Mouse (Mus musculus): ENCODE results near the gene Hoxa6. TPM values are rescaled to one million over a fixed set of nuclear protein-coding genes. Genes with fewer than 3 reads are reported as not detected.

Gene Hoxa6
- polyA plus RNA-seq, 1 experiment from 2014 or later, result not detected

GRCm38 (mm10) chr6:52247766-52248637 is 39.5 kb upstream of the Hoxa6 start:
- Histone ChIP-seq H3K4me3 (no peak overlapping the region), H3K27ac (no peak overlapping the region), H3K4me2 (replicated peaks) (no peak overlapping the region), H3K9me3 (no peaks in the 10 kb centered on the region), H3K27me3 (peaks cover 96% of the 10 kb centered on the region), H3K4me1 (0 out of 2 replicates have a peak, but pooled peaks cover 3% of the 10 kb centered on the region), H3K9ac (no peak overlapping the region), H3K36me3 (no peaks in the 10 kb centered on the region)
- ATAC-seq (ENCODE audit: insufficient number of reproducible peaks, insufficient read depth, low FRiP score, low TSS enrichment), result no peak
- 2% methylated on average over 23 of the region's 23 CpGs for WGBS

- no peak overlapping the region for H3K9ac ChIP-seq
- peaks cover 97% of the 10 kb centered on the region for H3K27me3 ChIP-seq
- H3K4me1 ChIP-seq, result 0 out of 2 replicates have a peak, but pooled peaks cover 3% of the 10 kb centered on the region
- ATAC-seq (ENCODE audit: insufficient number of reproducible peaks, insufficient read depth, low FRiP score, low TSS enrichment), result no peak
- WGBS, result 5% methylated on average over 3 of the region's 3 CpGs
- H3K9me3 ChIP-seq, result no peaks in the 10 kb centered on the region
- H3K27ac ChIP-seq, result no peak overlapping the region
- no peaks in the 10 kb centered on the region for H3K36me3 ChIP-seq
- no peak overlapping the region for H3K4me3 ChIP-seq
- H3K4me2 ChIP-seq (replicated peaks), result no peak overlapping the region
Measured at GRCm38 (mm10) chr6:52246916-52247315, 38.4 kb upstream of the Hoxa6 start.

GRCm38 (mm10) chr6:52246403-52246803 is 37.9 kb upstream of the Hoxa6 start:
- Histone ChIP-seq H3K9me3 (no peaks in the 10 kb centered on the region), H3K4me2 (replicated peaks) (no peak overlapping the region), H3K36me3 (no peaks in the 10 kb centered on the region), H3K4me3 (no peak overlapping the region), H3K27ac (no peak overlapping the region), H3K4me1 (0 out of 2 replicates have a peak, but pooled peaks cover 3% of the 10 kb centered on the region), H3K9ac (no peak overlapping the region), H3K27me3 (peaks cover 97% of the 10 kb centered on the region)
- ATAC-seq (ENCODE audit: insufficient number of reproducible peaks, insufficient read depth, low FRiP score, low TSS enrichment), result no peak
- 1% methylated on average over 26 of the region's 26 CpGs for whole genome bisulfite sequencing

GRCm38 (mm10) chr6:52245757-52246142 is 37.2 kb upstream of the Hoxa6 start, which contains the start of gene Hoxa11:
Hoxa11 (minus strand) TSS chr6:52245810.
- H3K9me3 ChIP-seq, result no peaks in the 10 kb centered on the region
- H3K36me3 ChIP-seq, result no peaks in the 10 kb centered on the region
- no peak within 1 kb of the TSS for H3K9ac ChIP-seq
- under 1% methylated on average over 20 of the region's 20 CpGs for whole genome bisulfite sequencing
- ATAC-seq (ENCODE audit: insufficient number of reproducible peaks, insufficient read depth, low FRiP score, low TSS enrichment), result no peak
- no peak within 1 kb of the TSS for H3K4me2 ChIP-seq (replicated peaks)
- no peak within 1 kb of the TSS for H3K4me3 ChIP-seq
- 0 out of 2 replicates have a peak, but pooled peaks cover 3% of the 10 kb centered on the region for H3K4me1 ChIP-seq
- peaks cover 97% of the 10 kb centered on the region for H3K27me3 ChIP-seq
- H3K27ac ChIP-seq, result no peak within 1 kb of the TSS

GRCm38 (mm10) chr6:52245040-52245756 is 36.7 kb upstream of the Hoxa6 start:
- Histone ChIP-seq H3K36me3 (no peaks in the 10 kb centered on the region), H3K27me3 (peaks cover 97% of the 10 kb centered on the region), H3K4me3 (no peak overlapping the region), H3K27ac (no peak overlapping the region), H3K9me3 (no peaks in the 10 kb centered on the region), H3K4me1 (0 out of 2 replicates have a peak, but pooled peaks cover 3% of the 10 kb centered on the region), H3K9ac (no peak overlapping the region), H3K4me2 (replicated peaks) (no peak overlapping the region)
- WGBS, result under 1% methylated on average over 71 of the region's 71 CpGs
- ATAC-seq (ENCODE audit: insufficient number of reproducible peaks, insufficient read depth, low FRiP score, low TSS enrichment), result no peak

GRCm38 (mm10) chr6:52244471-52245039 is 36.0 kb upstream of the Hoxa6 start:
- Histone ChIP-seq H3K4me3 (no peak overlapping the region), H3K9ac (no peak overlapping the region), H3K9me3 (no peaks in the 10 kb centered on the region), H3K4me2 (replicated peaks) (no peak overlapping the region), H3K27me3 (peaks cover 97% of the 10 kb centered on the region), H3K27ac (no peak overlapping the region), H3K36me3 (no peaks in the 10 kb centered on the region), H3K4me1 (0 out of 2 replicates have a peak, but pooled peaks cover 3% of the 10 kb centered on the region)
- WGBS, result under 1% methylated on average over 23 of the region's 23 CpGs
- no peak for ATAC-seq (ENCODE audit: insufficient number of reproducible peaks, insufficient read depth, low FRiP score, low TSS enrichment)

GRCm38 (mm10) chr6:52243681-52244121 is 35.2 kb upstream of the Hoxa6 start:
- no peak for ATAC-seq (ENCODE audit: insufficient number of reproducible peaks, insufficient read depth, low FRiP score, low TSS enrichment)
- H3K4me2 ChIP-seq (replicated peaks), result no peak overlapping the region
- no peaks in the 10 kb centered on the region for H3K9me3 ChIP-seq
- H3K36me3 ChIP-seq, result no peaks in the 10 kb centered on the region
- no peak overlapping the region for H3K4me3 ChIP-seq
- no peak overlapping the region for H3K9ac ChIP-seq
- 0 out of 2 replicates have a peak, but pooled peaks cover 3% of the 10 kb centered on the region for H3K4me1 ChIP-seq
- no peak overlapping the region for H3K27ac ChIP-seq
- peaks cover 94% of the 10 kb centered on the region for H3K27me3 ChIP-seq
- under 1% methylated on average over 12 of the region's 12 CpGs for WGBS

GRCm38 (mm10) chr6:52242801-52243332 is 34.3 kb upstream of the Hoxa6 start:
- 5% methylated on average over 4 of the region's 4 CpGs for WGBS
- Histone ChIP-seq H3K36me3 (no peaks in the 10 kb centered on the region), H3K4me3 (no peak overlapping the region), H3K27me3 (peaks cover 92% of the 10 kb centered on the region), H3K9me3 (no peaks in the 10 kb centered on the region), H3K9ac (no peak overlapping the region), H3K4me1 (0 out of 2 replicates have a peak, but pooled peaks cover 3% of the 10 kb centered on the region), H3K4me2 (replicated peaks) (no peak overlapping the region), H3K27ac (no peak overlapping the region)
- no peak for ATAC-seq (ENCODE audit: insufficient number of reproducible peaks, insufficient read depth, low FRiP score, low TSS enrichment)

GRCm38 (mm10) chr6:52241001-52241621 is 32.6 kb upstream of the Hoxa6 start:
- Histone ChIP-seq H3K9ac (no peak overlapping the region), H3K27me3 (peaks cover 94% of the 10 kb centered on the region), H3K4me1 (0 out of 2 replicates have a peak, but pooled peaks cover 3% of the 10 kb centered on the region), H3K36me3 (no peaks in the 10 kb centered on the region), H3K27ac (no peak overlapping the region), H3K9me3 (no peaks in the 10 kb centered on the region), H3K4me2 (replicated peaks) (no peak overlapping the region), H3K4me3 (no peak overlapping the region)
- 4% methylated on average over 9 of the region's 9 CpGs for WGBS
- no peak for ATAC-seq (ENCODE audit: insufficient number of reproducible peaks, insufficient read depth, low FRiP score, low TSS enrichment)

GRCm38 (mm10) chr6:52240389-52241000 is 32.0 kb upstream of the Hoxa6 start, which contains the start of gene Hoxa10:
Hoxa10 (minus strand) TSS chr6:52240854.
- H3K4me2 ChIP-seq (replicated peaks), result 0 out of 2 replicates have a peak within 1 kb of the TSS, but pooled peaks have one; percentile 8
- H3K27me3 ChIP-seq, result peaks cover 94% of the 10 kb centered on the region
- H3K4me3 ChIP-seq, result no peak within 1 kb of the TSS
- ATAC-seq (ENCODE audit: insufficient number of reproducible peaks, insufficient read depth, low FRiP score, low TSS enrichment), result no peak
- no peak within 1 kb of the TSS for H3K9ac ChIP-seq
- H3K9me3 ChIP-seq, result no peaks in the 10 kb centered on the region
- no peak within 1 kb of the TSS for H3K27ac ChIP-seq
- no peaks in the 10 kb centered on the region for H3K36me3 ChIP-seq
- WGBS, result 2% methylated on average over 35 of the region's 35 CpGs
- 0 out of 2 replicates have a peak, but pooled peaks cover 3% of the 10 kb centered on the region for H3K4me1 ChIP-seq
